Mouse (Mus musculus) heart, postnatal 0 days (tissue): ENCODE measurements around the gene Ddx31. TPM values are rescaled to one million over a fixed set of nuclear protein-coding genes. Genes with fewer than 3 reads are reported as not detected.

Experiments
- ATAC-seq: fragments of 200-750 bp; cut with Nextera tagmentation; 2 replicates; pipeline ENCODE4 v1.8.0; 2017; ENCODE audit warnings: low read depth, moderate number of reproducible peaks, moderate library complexity; ENCODE audit not compliant: insufficient read depth
- DNase-seq: peaks from one replicate; pipeline ENCODE4 v3.0.0-alpha.2; 2016; ENCODE audit warnings: low spot score
- H3K27ac ChIP-seq: fragments of 300-500 bp; sonication (generic); 2 replicates; pipeline ENCODE4 v1.5.1; 2014; ENCODE audit warnings: low read depth, mild to moderate bottlenecking
- H3K27me3 ChIP-seq: fragments of 300-500 bp; sonication (generic); 2 replicates; pipeline ENCODE4 v1.6.1; 2014; ENCODE audit warnings: low read length, mixed read lengths; ENCODE audit not compliant: control insufficient read depth, insufficient read depth
- H3K36me3 ChIP-seq: fragments of 300-500 bp; sonication (generic); replicated peaks from 2 replicates; pipeline ENCODE4 v1.6.1; 2014; ENCODE audit warnings: low read length, mixed read lengths; ENCODE audit not compliant: control insufficient read depth, insufficient read depth
- H3K4me1 ChIP-seq: fragments of 300-500 bp; sonication (generic); 2 replicates; pipeline ENCODE4 v1.6.1; 2014; ENCODE audit warnings: antibody characterized with exemption; ENCODE audit not compliant: control insufficient read depth, insufficient read depth
- H3K4me2 ChIP-seq: fragments of 300-500 bp; sonication (generic); 2 replicates; pipeline ENCODE4 v1.6.1; 2014; ENCODE audit warnings: low read depth, mild to moderate bottlenecking, low read length, moderate library complexity
- H3K4me3 ChIP-seq: fragments of 300-500 bp; sonication (generic); 2 replicates; pipeline ENCODE4 v1.5.1; 2014; ENCODE audit warnings: low read depth, low read length
- H3K9ac ChIP-seq: fragments of 300-500 bp; sonication (generic); replicated peaks from 2 replicates; pipeline ENCODE4 v1.6.1; 2014; ENCODE audit warnings: low read depth, low read length, mixed read lengths
- H3K9me3 ChIP-seq: fragments of 300-500 bp; sonication (generic); replicated peaks from 2 replicates; pipeline ENCODE4 v1.6.1; 2016; ENCODE audit warnings: low read length; ENCODE audit not compliant: control insufficient read depth
- CTCF ChIP-seq: IDR thresholded peaks from 2 replicates; pipeline ENCODE4 v1.5.1; 2016; ENCODE audit warnings: antibody characterized with exemption, control low read depth, low read depth
- EP300 ChIP-seq: IDR thresholded peaks from 2 replicates; pipeline ENCODE4 v1.6.1; 2016; ENCODE audit warnings: antibody characterized with exemption, low read depth
- WGBS: fragments of 180-500 bp; shearing (Covaris S2); extraction: QIAGEN DNeasy Blood & Tissue Kit; methylation state at CpG from one replicate; pipeline ENCODE4 v1.1.7; 2014; 5-methylcytosine and 5-hydroxymethylcytosine counted together
- polyA plus RNA-seq: library from polyadenylated mRNA; unstranded; fragments of >200 nt; fragmentation: Nextera tagmentation; extraction: Ambion mirVana; gene quantifications from 2 replicates; pipeline ENCODE4 v1.2.1, GENCODE M21; 2015
- total RNA-seq: library from RNA; depleted of rRNA; stranded (reverse); fragments of >200 nt; gene quantifications from 2 replicates; pipeline ENCODE4 v1.2.3, GENCODE M21; 2014; ENCODE audit warnings: low replicate concordance; rRNA removed

Ddx31 gene
- 2.1 and 9.3 TPM in 2 replicates for total RNA-seq
- polyA plus RNA-seq: 4.1 TPM in 2 replicates

- no peaks in the 10 kb centered on the region for H3K27me3 ChIP-seq
- H3K4me3 ChIP-seq: peak within 1 kb of the TSS; percentile 82
- DNase-seq (peak; percentile 83), ATAC-seq (peak; percentile 89)
- H3K27ac ChIP-seq: peak within 1 kb of the TSS; percentile 78
- WGBS: under 1% methylated on average over 62 of the region's 63 CpGs
- no peaks in the 10 kb centered on the region for H3K9me3 ChIP-seq
- peak within 1 kb of the TSS; percentile 88 for H3K4me2 ChIP-seq
- peak within 1 kb of the TSS; percentile 86 for H3K9ac ChIP-seq
- TF ChIP-seq CTCF (no peak), EP300 (peak; percentile 86; the same call in 1 of the 2 replicates)
- peaks cover 9% of the 10 kb centered on the region for H3K36me3 ChIP-seq
- H3K4me1 ChIP-seq: peaks cover 38% of the 10 kb centered on the region
These were observed at the start of gene Ddx31, which contains the start of gene Gtf3c4 for GRCm38 (mm10) chr2:28840222-28840951. TSS of gene Ddx31 (plus strand) at chr2:28840406. TSS of gene Gtf3c4 (minus strand) at chr2:28840360.

DNA sequence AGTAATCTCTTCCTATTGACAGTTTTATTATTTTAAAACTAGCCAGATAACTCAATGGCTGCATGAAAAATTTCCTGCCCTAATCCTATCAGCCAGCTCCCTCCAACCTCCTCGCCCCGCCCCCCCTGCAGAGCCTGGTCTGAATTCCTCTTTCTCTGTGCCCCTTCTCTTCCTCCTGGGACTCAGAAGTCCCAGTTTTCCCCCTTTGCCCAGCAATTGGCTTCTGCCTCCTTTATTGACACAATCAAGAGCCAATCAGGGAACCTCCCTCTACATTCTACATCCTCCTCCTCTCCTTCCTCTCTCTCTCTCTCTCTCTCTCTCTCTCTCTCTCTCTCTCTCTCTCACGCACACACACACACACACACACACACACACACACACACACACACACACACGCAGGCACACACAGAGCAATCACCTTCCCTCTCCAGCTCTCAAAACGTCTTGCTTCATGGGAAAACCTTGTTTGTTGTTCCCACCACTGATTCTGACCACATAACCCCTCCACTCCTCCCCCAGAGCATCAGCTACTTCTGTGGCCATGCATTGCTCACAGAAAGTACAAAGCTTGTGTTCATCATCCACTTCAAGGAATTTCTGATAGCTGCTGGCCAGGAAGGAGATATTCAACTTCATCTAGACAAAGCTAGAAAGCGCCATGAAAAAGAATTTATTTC is 47.1 kb upstream of the Ddx31 start:
- H3K4me1 ChIP-seq: no peaks in the 10 kb centered on the region
- 22% methylated on average over 5 of the region's 6 CpGs for WGBS
- H3K27ac ChIP-seq: no peak overlapping the region
- H3K4me2 ChIP-seq: peak overlapping the region; percentile 37
- H3K36me3 ChIP-seq: no peaks in the 10 kb centered on the region
- ATAC-seq: peak; percentile 78; the same call in 1 of the 2 replicates
- H3K27me3 ChIP-seq: no peaks in the 10 kb centered on the region
- peak; percentile 85 for DNase-seq
- no peak overlapping the region for H3K9ac ChIP-seq
- H3K4me3 ChIP-seq: no peak overlapping the region
- no peaks in the 10 kb centered on the region for H3K9me3 ChIP-seq
- TF ChIP-seq EP300 (no peak), CTCF (no peak)

DNA sequence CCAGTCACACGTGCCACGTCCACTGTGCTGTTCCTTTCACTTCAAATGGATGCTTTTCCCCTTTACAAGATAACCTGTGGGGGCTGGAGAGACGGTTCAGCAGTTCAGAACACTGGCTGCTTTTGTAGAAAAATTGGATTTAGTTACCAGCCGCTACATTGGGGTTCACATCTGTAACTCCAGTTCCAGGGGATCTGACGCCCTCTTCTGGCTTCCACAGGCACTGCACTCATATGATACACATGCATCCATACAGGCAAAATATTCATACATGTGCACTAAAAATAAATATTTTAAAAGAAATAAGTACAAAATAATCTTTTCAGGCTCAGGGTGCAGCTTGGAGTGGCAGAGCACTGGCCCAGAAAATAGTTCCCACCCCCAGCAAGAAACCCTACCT is 45.6 kb upstream of the Ddx31 start:
- TF ChIP-seq CTCF (no peak), EP300 (no peak)
- H3K9me3 ChIP-seq: no peaks in the 10 kb centered on the region
- no peak overlapping the region for H3K27ac ChIP-seq
- H3K4me2 ChIP-seq: no peak overlapping the region
- H3K36me3 ChIP-seq: no peaks in the 10 kb centered on the region
- ATAC-seq (no peak), DNase-seq (no peak)
- no peak overlapping the region for H3K9ac ChIP-seq
- WGBS: 76% methylated on average over 5 of the region's 5 CpGs
- H3K4me3 ChIP-seq: no peak overlapping the region
- no peaks in the 10 kb centered on the region for H3K4me1 ChIP-seq
- no peaks in the 10 kb centered on the region for H3K27me3 ChIP-seq

- no peaks in the 10 kb centered on the region for H3K9me3 ChIP-seq
- no peak overlapping the region for H3K27ac ChIP-seq
- H3K27me3 ChIP-seq: no peaks in the 10 kb centered on the region
- H3K36me3 ChIP-seq: no peaks in the 10 kb centered on the region
- no peak overlapping the region for H3K4me2 ChIP-seq
- TF ChIP-seq CTCF: no peak
- WGBS: 50% methylated on average over 8 of the region's 8 CpGs
- no peak overlapping the region for H3K4me3 ChIP-seq
- no peak overlapping the region for H3K9ac ChIP-seq
- DNase-seq: no peak
- H3K4me1 ChIP-seq: no peaks in the 10 kb centered on the region
- no peak for ATAC-seq
These were observed 43.9 kb upstream of the Ddx31 start for GRCm38 (mm10) chr2:28796298-28796697.

DNA sequence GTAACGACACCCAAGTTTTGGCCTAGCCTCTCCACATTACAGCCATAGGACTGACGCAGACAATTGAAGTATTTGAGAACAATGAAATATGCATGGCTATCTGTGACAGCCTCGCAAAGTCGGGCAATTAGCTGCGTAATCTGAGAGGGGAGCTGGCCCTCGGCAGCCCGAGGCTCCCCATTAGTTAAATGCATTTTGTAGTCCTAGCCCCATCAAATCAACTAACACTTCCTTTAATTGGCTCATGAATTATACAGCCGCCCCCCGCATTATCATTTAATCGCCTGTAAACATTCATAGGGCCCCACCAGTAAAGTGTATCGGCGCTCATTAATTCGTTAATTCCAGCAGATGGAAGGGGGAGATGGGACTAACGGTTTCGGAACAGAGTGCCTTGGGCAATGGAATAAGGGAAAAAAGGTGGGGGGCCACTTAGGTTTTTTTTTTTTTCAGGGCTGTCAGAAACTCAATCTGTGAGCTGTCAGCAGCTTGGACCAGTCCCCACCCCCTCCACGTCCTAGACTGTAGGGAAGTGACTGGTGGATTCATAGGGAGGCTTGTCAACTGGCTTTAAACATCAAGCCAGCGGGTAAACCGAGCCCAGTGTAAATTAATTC is 42.6 kb upstream of the Ddx31 start:
- Histone ChIP-seq H3K9ac (no peak overlapping the region), H3K27ac (no peak overlapping the region), H3K4me3 (no peak overlapping the region), H3K4me1 (no peaks in the 10 kb centered on the region), H3K36me3 (no peaks in the 10 kb centered on the region), H3K4me2 (no peak overlapping the region), H3K27me3 (no peaks in the 10 kb centered on the region), H3K9me3 (no peaks in the 10 kb centered on the region)
- TF ChIP-seq EP300 (no peak), CTCF (no peak)
- ATAC-seq (no peak), DNase-seq (no peak)
- WGBS: 60% methylated on average over 18 of the region's 18 CpGs
